Mouse (Mus musculus) limb, embryonic 12.5 days (tissue): Measurements from ENCODE around the gene Nup214. TPM values are rescaled to one million over a fixed set of nuclear protein-coding genes. Genes with fewer than 3 reads are reported as not detected.

ENCODE experiments used
- ATAC-seq: fragments of 200-750 bp; cut with Nextera tagmentation; 2 replicates; pipeline ENCODE4 v1.8.0; 2017; ENCODE audit warnings: low read depth, moderate TSS enrichment; ENCODE audit not compliant: insufficient number of reproducible peaks, insufficient read depth, low FRiP score, low TSS enrichment
- H3K27ac ChIP-seq: fragments of 300-500 bp; sonication (generic); 2 replicates; pipeline ENCODE4 v1.5.1; 2016; ENCODE audit warnings: mild to moderate bottlenecking, moderate library complexity
- H3K27me3 ChIP-seq: fragments of 300-500 bp; sonication (generic); 2 replicates; pipeline ENCODE4 v1.6.1; 2016; ENCODE audit warnings: mild to moderate bottlenecking, moderate library complexity
- H3K36me3 ChIP-seq: fragments of 300-500 bp; sonication (generic); 2 replicates; pipeline ENCODE4 v1.6.1; 2016; ENCODE audit warnings: mild to moderate bottlenecking, moderate library complexity
- H3K4me1 ChIP-seq: fragments of 300-500 bp; sonication (generic); replicated peaks from 2 replicates; pipeline ENCODE4 v1.6.1; 2016
- H3K4me2 ChIP-seq: fragments of 300-500 bp; sonication (generic); 2 replicates; pipeline ENCODE4 v1.6.1; 2016; ENCODE audit warnings: mild to moderate bottlenecking, moderate library complexity
- H3K4me3 ChIP-seq: fragments of 300-500 bp; sonication (generic); replicated peaks from 2 replicates; pipeline ENCODE4 v1.5.1; 2016; ENCODE audit warnings: mild to moderate bottlenecking
- H3K9ac ChIP-seq: fragments of 300-500 bp; sonication (generic); replicated peaks from 2 replicates; pipeline ENCODE4 v1.6.1; 2016; ENCODE audit warnings: mild to moderate bottlenecking, moderate library complexity
- H3K9me3 ChIP-seq: fragments of 300-500 bp; sonication (generic); 2 replicates; pipeline ENCODE4 v1.6.1; 2016; ENCODE audit warnings: mild to moderate bottlenecking, moderate library complexity
- WGBS: fragments of 180-500 bp; shearing (Covaris S2); methylation state at CpG from one replicate; pipeline ENCODE4 v1.1.7; 2016; 5-methylcytosine and 5-hydroxymethylcytosine counted together
- polyA plus RNA-seq: library from polyadenylated mRNA; unstranded; fragments of >200 nt; fragmentation: Nextera tagmentation; extraction: Ambion mirVana; gene quantifications from 2 replicates; pipeline ENCODE4 v1.2.1, GENCODE M21; 2016

Nup214 gene
- polyA plus RNA-seq, 1 experiment from 2014 or later, result 76.4 TPM

DNA sequence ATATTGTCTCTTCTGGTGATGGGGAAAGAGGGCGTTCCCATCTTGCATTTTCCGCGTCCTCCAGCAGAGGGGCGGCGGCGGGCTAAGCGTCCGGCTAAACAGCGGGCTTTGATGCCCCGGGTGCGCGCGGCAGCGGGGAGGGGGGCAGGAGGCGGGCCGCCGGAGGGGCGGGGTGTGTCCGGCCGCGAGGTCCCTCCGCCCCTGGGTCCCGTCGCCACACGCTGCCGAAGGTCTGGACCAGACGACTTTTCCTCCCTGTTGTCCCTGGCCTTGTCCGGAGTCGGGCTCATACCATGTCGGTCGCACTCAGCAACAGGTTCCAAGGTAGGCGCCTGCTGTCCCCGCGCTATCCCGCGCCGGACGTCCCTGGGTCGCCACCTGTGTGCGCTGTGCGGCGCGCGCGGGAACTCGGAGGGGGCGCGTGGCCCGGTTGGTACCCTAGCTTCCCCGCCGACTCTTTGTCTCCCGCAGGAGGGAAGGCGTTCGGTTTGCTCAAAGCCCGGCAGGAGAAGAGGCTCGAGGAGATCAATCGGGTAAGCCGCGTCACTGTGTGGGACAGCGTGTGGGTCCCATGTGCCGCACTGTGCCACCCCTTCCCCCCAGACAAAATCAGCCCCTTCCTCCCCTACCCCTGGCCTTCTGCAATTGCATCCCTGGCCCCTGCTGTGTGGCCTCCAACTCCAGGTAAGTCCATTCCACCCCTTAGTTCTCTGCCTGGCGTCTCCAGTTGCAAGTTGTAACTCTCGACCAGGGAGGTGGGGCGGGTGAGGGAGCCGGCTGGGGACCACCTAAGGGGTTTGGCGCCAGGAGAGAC lies 24.0 kb upstream of the Nup214 start, which contains the start of gene Aif1l:
Aif1l (plus strand) TSS at position 82 of the 814 bp plus-strand sequence.
- Histone ChIP-seq H3K27me3 (0 out of 2 replicates have a peak, but pooled peaks cover 4% of the 10 kb centered on the region), H3K27ac (0 out of 2 replicates have a peak within 1 kb of the TSS, but pooled peaks have one; percentile 53), H3K36me3 (peaks cover 33% of the 10 kb centered on the region), H3K4me1 (peaks cover 25% of the 10 kb centered on the region), H3K9ac (peak within 1 kb of the TSS; percentile 79), H3K4me2 (peak within 1 kb of the TSS; percentile 85), H3K9me3 (no peaks in the 10 kb centered on the region), H3K4me3 (peak within 1 kb of the TSS; percentile 81)
- WGBS, result under 1% methylated on average over 65 of the region's 66 CpGs
- peak; percentile 61; the same call in 1 of the 2 replicates for ATAC-seq

DNA sequence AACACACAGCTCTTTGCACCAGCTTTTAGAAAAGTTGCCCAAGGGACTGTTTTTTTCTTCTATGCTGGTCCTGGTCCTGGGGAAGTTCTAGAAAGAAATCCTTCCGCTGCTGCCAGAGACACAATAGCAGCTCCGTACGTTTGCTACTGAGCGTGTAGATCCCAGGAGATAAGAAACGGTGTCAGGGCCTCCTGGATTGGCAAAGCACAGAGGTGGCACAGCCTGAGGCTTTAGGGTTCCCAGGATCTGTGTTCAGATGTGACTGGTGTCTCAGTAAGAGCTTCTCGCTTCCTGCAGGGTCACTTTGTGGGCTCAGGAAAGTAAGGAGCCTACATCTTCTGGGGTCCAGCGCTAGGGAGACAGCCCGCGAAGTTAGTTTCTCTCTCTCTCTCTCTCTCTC lies 23.3 kb upstream of the Nup214 start:
- Histone ChIP-seq H3K27ac (0 out of 2 replicates have a peak overlapping the region, but pooled peaks have one; percentile 53), H3K36me3 (peaks cover 40% of the 10 kb centered on the region), H3K4me1 (peaks cover 25% of the 10 kb centered on the region), H3K9ac (peak overlapping the region; percentile 79), H3K4me2 (peak overlapping the region; percentile 85), H3K27me3 (0 out of 2 replicates have a peak, but pooled peaks cover 4% of the 10 kb centered on the region), H3K4me3 (peak overlapping the region; percentile 81), H3K9me3 (no peaks in the 10 kb centered on the region)
- 22% methylated on average over 9 of the region's 9 CpGs for WGBS
- no peak for ATAC-seq

DNA sequence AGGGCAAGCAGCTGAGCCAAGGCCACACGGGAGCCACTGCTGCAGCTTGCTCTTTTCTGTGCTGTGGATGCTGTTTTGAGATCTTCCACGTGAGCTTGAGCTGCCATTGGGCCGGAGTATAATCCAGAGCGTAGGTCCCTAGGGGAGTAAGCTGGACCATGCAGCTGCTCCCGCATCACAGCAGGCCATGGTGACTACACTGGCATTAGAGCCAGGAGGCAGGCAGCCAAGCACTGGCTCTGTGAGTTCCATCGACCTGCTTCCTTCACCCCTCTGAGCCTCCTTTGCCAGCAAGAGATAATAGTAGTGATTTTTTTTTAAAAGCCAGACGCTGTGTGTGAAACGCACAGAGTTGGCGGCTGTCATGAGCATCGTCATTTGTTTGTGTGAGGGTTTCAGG lies 22.0 kb upstream of the Nup214 start:
- H3K4me3 ChIP-seq, result no peak overlapping the region
- H3K9me3 ChIP-seq, result no peaks in the 10 kb centered on the region
- peak overlapping the region; percentile 85; the same call in 1 of the 2 replicates for H3K4me2 ChIP-seq
- peaks cover 25% of the 10 kb centered on the region for H3K4me1 ChIP-seq
- ATAC-seq, result no peak
- H3K27ac ChIP-seq, result no peak overlapping the region
- H3K36me3 ChIP-seq, result peaks cover 43% of the 10 kb centered on the region
- H3K9ac ChIP-seq, result no peak overlapping the region
- 0 out of 2 replicates have a peak, but pooled peaks cover 4% of the 10 kb centered on the region for H3K27me3 ChIP-seq
- WGBS, result 89% methylated on average over 10 of the region's 10 CpGs

DNA sequence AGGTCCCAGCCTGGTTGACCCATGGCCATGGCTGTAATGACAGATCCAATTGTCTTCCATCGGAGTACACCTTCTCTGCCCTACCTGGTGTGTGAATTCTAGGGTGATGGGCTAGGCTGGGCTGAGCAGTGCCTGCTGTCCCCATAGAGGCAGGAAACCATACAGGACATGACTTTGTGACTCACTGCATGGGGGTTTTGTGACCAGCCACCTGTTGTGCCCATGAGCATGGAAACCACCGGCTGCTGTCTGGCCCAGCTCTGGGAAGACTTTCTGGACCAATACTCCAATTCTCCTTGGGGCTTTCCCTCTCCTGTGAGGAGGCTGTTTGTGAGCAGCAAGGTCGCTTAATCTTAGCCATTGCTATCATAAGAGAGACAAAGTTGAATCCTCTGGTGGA lies 21.5 kb upstream of the Nup214 start:
- Histone ChIP-seq H3K4me1 (peaks cover 25% of the 10 kb centered on the region), H3K27me3 (0 out of 2 replicates have a peak, but pooled peaks cover 4% of the 10 kb centered on the region), H3K4me3 (no peak overlapping the region), H3K9me3 (no peaks in the 10 kb centered on the region), H3K4me2 (no peak overlapping the region), H3K36me3 (peaks cover 48% of the 10 kb centered on the region), H3K9ac (no peak overlapping the region), H3K27ac (no peak overlapping the region)
- 84% methylated on average over 3 of the region's 3 CpGs for WGBS
- ATAC-seq, result no peak

DNA sequence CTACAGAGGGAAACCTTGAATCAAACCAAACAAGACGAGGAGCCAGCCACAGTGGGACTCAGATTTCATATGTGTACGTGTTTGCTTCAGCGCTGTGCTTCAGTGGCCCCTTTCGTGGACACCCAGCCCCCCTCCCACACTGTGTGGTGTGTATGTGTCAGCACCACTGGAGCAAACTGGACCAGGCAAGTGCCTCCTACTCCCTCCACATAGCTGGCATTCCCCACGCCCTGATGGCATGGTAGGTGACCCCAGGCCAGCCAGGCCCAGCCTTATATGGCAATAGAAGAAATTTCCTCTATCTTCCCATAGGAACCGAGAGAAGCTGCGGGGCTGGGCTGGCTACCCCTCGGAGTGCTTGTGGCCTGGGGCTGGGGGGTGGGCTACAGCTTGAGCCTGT lies 20.5 kb upstream of the Nup214 start:
- Histone ChIP-seq H3K4me3 (no peak overlapping the region), H3K9me3 (no peaks in the 10 kb centered on the region), H3K4me1 (peaks cover 25% of the 10 kb centered on the region), H3K27ac (no peak overlapping the region), H3K36me3 (peaks cover 57% of the 10 kb centered on the region), H3K27me3 (0 out of 2 replicates have a peak, but pooled peaks cover 4% of the 10 kb centered on the region), H3K4me2 (no peak overlapping the region), H3K9ac (no peak overlapping the region)
- WGBS, result 80% methylated on average over 8 of the region's 8 CpGs
- no peak for ATAC-seq

DNA sequence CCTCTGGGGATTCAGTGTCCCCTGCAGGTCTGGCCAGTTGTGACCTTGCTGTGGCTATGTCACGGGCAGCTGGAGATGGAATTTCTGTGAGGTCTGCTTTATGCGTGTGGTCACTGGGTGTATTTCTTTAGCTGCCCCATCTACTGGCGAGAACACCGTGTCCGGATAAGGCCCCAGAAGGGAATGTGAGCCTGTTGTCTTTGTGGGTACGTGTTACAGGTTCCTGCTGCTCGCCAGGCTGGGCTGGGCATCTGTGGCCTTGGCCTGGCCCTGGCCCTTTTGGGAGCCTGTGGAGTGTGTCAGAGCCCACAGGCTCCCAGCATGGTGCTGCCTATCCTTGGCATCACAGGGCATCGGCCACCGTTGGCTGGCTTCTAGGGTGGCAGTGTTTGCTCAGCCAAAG lies 19.5 kb upstream of the Nup214 start:
- Histone ChIP-seq H3K9me3 (no peaks in the 10 kb centered on the region), H3K36me3 (peaks cover 68% of the 10 kb centered on the region), H3K9ac (no peak overlapping the region), H3K27me3 (no peaks in the 10 kb centered on the region), H3K27ac (no peak overlapping the region), H3K4me3 (no peak overlapping the region), H3K4me2 (no peak overlapping the region), H3K4me1 (peaks cover 25% of the 10 kb centered on the region)
- WGBS, result 91% methylated on average over 9 of the region's 9 CpGs
- no peak for ATAC-seq

DNA sequence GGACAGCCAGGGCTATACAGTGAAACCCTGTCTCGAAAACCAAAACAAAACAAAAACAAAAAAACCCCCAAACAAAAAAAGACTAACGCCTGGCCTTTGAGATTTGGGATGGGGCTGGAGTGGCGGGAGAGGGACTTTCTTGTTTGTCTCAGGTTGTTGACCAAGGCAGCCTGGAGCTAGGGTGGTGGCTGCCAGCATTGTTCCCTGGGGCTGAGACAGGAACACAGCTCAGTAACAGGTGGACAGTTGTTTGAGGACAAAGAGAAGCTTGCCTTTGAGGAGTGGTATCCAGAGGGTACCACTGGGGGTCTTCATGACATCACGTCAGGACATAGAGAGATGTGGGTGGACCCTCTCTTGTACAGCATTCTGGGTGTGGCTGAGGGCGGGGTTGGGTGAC lies 18.6 kb upstream of the Nup214 start:
- Histone ChIP-seq H3K4me3 (no peak overlapping the region), H3K4me2 (no peak overlapping the region), H3K9ac (no peak overlapping the region), H3K27me3 (no peaks in the 10 kb centered on the region), H3K9me3 (no peaks in the 10 kb centered on the region), H3K36me3 (peaks cover 77% of the 10 kb centered on the region), H3K27ac (no peak overlapping the region), H3K4me1 (peaks cover 25% of the 10 kb centered on the region)
- WGBS, result 85% methylated on average over 5 of the region's 5 CpGs
- no peak for ATAC-seq

DNA sequence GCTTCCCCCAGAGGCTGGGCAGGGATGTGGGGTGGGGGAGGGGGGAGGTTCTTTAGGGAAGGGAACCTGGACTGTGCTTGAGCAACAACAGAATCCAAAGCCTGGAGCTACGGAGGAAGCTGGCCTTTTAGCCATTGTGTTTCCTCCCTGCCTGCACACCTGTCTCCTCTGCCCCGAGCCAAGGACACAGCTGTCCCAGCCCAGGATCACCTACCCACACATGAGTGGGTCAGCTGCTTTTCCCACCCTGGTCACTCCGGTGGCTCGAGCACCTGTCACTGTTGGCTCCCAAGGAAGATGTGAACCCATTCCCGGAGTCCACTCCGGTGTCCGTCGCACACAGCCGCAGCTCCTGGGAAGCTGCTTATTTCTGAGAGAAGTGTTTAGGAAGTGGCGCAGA lies 17.0 kb upstream of the Nup214 start:
- no peaks in the 10 kb centered on the region for H3K27me3 ChIP-seq
- H3K4me2 ChIP-seq, result no peak overlapping the region
- H3K4me3 ChIP-seq, result no peak overlapping the region
- no peaks in the 10 kb centered on the region for H3K9me3 ChIP-seq
- 88% methylated on average over 10 of the region's 10 CpGs for WGBS
- no peak for ATAC-seq
- H3K27ac ChIP-seq, result no peak overlapping the region
- H3K9ac ChIP-seq, result no peak overlapping the region
- peaks cover 90% of the 10 kb centered on the region for H3K36me3 ChIP-seq
- H3K4me1 ChIP-seq, result peaks cover 11% of the 10 kb centered on the region

DNA sequence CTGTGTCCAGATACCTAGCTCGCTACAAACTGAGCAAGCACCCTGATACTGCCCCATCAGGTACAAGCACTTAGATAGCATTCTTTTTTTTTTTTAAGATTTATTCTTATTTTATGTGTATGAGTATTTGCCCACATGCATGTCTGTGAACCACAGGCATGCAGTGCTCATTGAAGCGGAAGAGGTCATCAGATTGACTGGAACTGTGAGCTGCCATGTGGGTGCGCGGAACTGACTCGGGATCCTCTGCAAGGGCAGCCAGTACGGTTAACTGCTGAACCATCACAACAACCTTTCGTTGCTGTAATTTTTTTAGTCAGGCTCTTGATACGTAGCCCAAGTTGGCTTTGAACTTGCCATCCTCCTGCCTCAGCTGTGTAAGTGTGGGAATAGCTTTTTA lies 13.2 kb upstream of the Nup214 start:
- no peak for ATAC-seq
- no peak overlapping the region for H3K4me3 ChIP-seq
- peaks cover 81% of the 10 kb centered on the region for H3K36me3 ChIP-seq
- H3K4me1 ChIP-seq, result no peaks in the 10 kb centered on the region
- no peaks in the 10 kb centered on the region for H3K9me3 ChIP-seq
- no peak overlapping the region for H3K4me2 ChIP-seq
- no peaks in the 10 kb centered on the region for H3K27me3 ChIP-seq
- 94% methylated on average over 8 of the region's 8 CpGs for WGBS
- no peak overlapping the region for H3K9ac ChIP-seq
- H3K27ac ChIP-seq, result 0 out of 2 replicates have a peak overlapping the region, but pooled peaks have one; percentile 73

DNA sequence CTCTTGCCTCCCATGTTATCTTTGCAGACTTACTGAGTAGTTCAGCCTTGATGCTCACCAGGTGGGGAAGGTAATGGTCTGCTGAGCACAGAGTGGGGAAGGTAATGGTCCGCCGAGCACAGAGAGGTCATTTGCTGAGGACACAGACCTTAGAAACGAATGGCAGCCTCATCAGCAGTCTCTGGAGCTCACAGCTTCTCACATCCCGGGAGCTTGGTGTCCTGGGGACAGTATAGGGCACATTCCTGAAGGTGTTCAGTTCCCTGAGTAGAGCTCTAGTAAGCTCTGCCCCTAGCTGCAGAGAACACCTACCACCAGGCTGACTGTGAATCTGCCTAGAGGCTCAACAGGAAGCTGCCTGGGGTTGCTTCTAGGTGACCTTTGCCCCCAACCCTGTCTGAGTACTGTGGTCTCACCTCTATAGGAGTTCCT lies 12.4 kb upstream of the Nup214 start:
- Histone ChIP-seq H3K4me1 (no peaks in the 10 kb centered on the region), H3K9ac (no peak overlapping the region), H3K9me3 (no peaks in the 10 kb centered on the region), H3K27me3 (no peaks in the 10 kb centered on the region), H3K4me2 (no peak overlapping the region), H3K36me3 (peaks cover 83% of the 10 kb centered on the region), H3K4me3 (no peak overlapping the region), H3K27ac (peak overlapping the region; percentile 73; the same call in 1 of the 2 replicates)
- no peak for ATAC-seq
- 80% methylated on average over 4 of the region's 4 CpGs for WGBS

DNA sequence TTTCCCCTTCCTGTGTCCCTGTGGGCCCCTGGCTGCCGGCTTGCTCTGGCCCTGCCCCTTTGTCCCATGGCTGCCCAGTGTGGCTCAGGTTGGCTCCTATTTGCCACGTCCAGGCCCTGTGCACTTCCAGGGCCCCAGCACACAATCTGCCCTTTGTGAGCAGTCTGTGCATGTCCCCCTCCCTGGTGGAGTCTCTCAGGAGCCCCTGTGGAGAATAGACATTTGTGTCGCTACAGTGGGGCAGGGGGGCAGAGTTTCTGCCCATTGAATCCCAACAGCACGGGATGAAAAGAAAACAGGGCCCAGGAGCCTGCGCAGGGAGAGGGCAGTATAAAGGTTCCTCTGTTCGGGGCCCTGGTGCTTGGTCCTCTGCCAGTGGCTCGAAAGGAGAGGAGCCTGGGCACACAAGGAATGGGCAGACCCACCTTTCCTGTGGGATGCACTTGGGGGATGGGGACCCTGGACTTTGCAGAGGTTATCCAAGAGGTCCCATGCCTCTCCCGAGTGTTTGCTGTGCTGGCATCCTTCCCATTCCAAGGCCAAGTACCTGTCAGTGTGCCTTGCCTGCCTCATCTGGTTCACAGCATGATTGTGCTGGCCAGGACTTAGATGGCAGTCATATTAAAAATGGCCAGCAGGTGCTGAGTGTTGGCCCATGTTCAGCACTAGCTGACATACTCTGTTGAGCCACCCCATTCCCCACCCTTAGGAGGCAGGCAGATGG lies 11.6 kb upstream of the Nup214 start:
- no peak overlapping the region for H3K4me2 ChIP-seq
- peaks cover 84% of the 10 kb centered on the region for H3K36me3 ChIP-seq
- no peak overlapping the region for H3K4me3 ChIP-seq
- H3K4me1 ChIP-seq, result no peaks in the 10 kb centered on the region
- H3K9ac ChIP-seq, result no peak overlapping the region
- no peaks in the 10 kb centered on the region for H3K27me3 ChIP-seq
- peak overlapping the region; percentile 73 for H3K27ac ChIP-seq
- H3K9me3 ChIP-seq, result no peaks in the 10 kb centered on the region
- 75% methylated on average over 8 of the region's 8 CpGs for WGBS
- ATAC-seq, result 0 out of 2 replicates have a peak, but pooled peaks have one; percentile 29
